Mouse (Mus musculus) bone marrow macrophage, adult 2 months (primary cell): Measurements from ENCODE around the gene Dlk1. TPM values are rescaled to one million over a fixed set of nuclear protein-coding genes. Genes with fewer than 3 reads are reported as not detected.
"Not testable (repeated sequence)": the region's sequence is repeated elsewhere in the genome, so short reads cannot be mapped to it uniquely, and the experiment has no call there.

Experiments
- H3K27ac ChIP-seq: 2 replicates; pipeline ENCODE4 v1.5.1; 2012; ENCODE audit warnings: low read depth, low read length; ENCODE audit not compliant: insufficient read depth
- H3K4me1 ChIP-seq: 2 replicates; pipeline ENCODE4 v1.6.1; 2012; ENCODE audit warnings: low read length; ENCODE audit not compliant: control insufficient read depth, insufficient read depth
- H3K4me3 ChIP-seq: 2 replicates; pipeline ENCODE4 v1.5.1; 2012; ENCODE audit warnings: mild to moderate bottlenecking, low read length, moderate library complexity; ENCODE audit not compliant: insufficient read depth
- CTCF ChIP-seq: IDR thresholded peaks from 2 replicates; pipeline ENCODE4 v1.5.1; 2012; ENCODE audit warnings: low read depth, mild to moderate bottlenecking, low read length, moderate library complexity
- POLR2A ChIP-seq: IDR thresholded peaks from 2 replicates; pipeline ENCODE4 v1.6.1; 2012; ENCODE audit warnings: mild to moderate bottlenecking, low read depth, low read length, borderline replicate concordance
- polyA plus RNA-seq: library from polyadenylated mRNA; stranded (reverse); fragments of >200 nt; gene quantifications from 2 replicates; pipeline ENCODE4 v1.2.4, GENCODE M21; 2012; ENCODE audit not compliant: missing spikeins, insufficient read depth, insufficient read length

Gene Dlk1
- polyA plus RNA-seq, 1 experiment, result not detected

DNA sequence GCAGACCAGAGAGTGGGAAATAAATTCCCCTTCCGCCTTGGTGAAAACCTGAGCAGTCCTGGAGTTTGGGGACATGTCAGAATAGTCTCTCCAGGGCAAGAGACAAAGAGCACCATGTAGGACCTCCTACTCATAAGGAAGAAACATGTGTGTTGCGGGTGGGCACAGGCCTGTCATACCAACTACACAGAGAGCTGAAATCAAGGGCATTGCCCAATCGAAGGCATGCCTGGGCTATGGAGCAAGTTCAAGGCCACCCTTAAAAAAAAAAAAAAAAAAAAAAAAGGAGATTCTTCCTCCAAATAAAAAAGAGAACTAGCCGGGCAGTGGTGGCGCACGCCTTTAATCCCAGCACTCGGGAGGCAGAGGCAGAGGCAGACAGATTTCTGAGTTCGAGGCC lies 17.2 kb downstream of the Dlk1 start:
- H3K27ac ChIP-seq, result no peak overlapping the region
- TF ChIP-seq CTCF (no peak), POLR2A (no peak)
- no peak overlapping the region for H3K4me3 ChIP-seq
- H3K4me1 ChIP-seq, result no peaks in the 10 kb centered on the region

DNA sequence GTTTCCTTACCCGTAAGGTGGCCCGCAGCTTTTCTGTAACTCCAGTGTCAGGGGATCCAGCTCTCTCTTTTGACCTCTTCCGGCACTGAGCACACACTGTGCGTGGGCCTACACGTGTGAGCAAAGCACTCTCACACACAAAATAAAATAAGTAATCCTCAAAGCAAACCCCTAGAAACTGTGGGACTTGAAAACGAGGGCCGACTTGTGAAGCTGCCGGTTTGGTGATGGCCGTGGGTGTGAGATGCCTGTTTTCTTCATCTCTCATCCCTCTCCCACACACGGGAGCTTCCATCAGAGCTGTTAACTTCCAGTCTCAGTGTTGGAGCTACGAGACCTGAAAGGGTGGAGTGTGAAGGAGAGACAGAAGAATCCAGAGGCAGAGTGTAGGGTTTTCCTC lies 20.0 kb downstream of the Dlk1 start:
- H3K27ac ChIP-seq, result no peak overlapping the region
- H3K4me3 ChIP-seq, result no peak overlapping the region
- TF ChIP-seq CTCF (no peak), POLR2A (no peak)
- H3K4me1 ChIP-seq, result no peaks in the 10 kb centered on the region

DNA sequence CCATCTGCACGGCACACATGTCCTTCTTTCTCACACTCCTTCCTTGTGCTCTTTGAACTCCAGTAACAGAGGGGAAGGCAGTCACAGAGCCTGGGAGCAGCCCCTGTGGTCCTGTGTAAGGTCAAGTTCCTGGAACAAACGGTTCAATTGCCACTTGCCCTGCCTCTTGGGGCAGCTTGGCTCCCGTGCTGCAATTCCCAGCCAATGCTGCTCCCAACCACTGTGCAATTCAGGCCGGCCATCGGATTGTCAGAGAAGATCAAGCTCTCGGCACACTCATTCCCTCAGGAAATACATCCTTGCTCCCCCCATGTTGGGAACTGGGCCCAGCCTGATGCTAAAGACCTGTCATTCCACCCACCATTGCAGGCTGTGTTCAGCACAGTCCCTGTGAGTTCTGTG lies 21.0 kb downstream of the Dlk1 start:
- Histone ChIP-seq H3K4me3 (no peak overlapping the region), H3K27ac (no peak overlapping the region), H3K4me1 (no peaks in the 10 kb centered on the region)
- TF ChIP-seq CTCF, result no peak
- TF ChIP-seq POLR2A, result no peak

DNA sequence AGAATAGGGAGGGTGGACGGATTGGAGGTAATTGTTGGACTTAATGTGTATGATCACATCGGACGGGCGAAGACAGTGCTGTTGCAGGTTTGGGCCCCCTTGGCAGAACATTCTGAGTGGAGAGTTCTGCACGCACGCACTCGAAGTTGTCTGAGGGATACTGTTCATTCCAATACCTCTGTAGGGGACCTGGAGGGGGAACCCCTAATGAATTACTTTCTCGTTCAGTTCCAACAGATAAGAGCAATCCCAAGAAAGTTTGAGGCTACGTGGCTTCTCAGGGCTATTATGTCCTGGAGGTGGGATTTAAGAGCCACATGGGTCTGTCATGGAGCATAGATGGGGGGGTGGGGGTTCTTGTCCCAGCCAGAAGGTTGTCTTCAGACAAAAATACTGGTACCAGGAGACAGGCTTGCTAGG lies 21.6 kb downstream of the Dlk1 start:
- no peak overlapping the region for H3K27ac ChIP-seq
- no peaks in the 10 kb centered on the region for H3K4me1 ChIP-seq
- no peak overlapping the region for H3K4me3 ChIP-seq
- TF ChIP-seq CTCF, result no peak
- no peak for TF ChIP-seq POLR2A

DNA sequence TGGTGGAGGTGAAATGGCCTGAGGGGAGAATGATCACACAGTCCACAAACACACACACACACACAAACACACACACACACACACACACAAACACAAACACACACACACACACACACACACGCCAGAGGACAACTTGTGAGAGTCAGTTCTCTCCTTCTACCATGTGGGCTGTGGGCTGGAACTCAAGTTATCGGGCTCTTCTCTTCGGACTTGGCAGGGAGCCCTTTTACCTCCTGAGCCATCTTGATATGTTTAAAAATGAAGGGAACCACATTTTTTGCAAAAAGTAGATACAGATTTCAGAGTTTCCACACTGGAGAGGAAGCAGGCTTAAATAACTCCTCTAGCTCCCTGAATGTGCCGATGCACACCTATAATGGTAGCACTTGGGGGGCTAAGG lies 22.9 kb downstream of the Dlk1 start:
- H3K4me1 ChIP-seq, result no peaks in the 10 kb centered on the region
- no peak overlapping the region for H3K4me3 ChIP-seq
- no peak for TF ChIP-seq CTCF
- no peak for TF ChIP-seq POLR2A
- H3K27ac ChIP-seq, result no peak overlapping the region

DNA sequence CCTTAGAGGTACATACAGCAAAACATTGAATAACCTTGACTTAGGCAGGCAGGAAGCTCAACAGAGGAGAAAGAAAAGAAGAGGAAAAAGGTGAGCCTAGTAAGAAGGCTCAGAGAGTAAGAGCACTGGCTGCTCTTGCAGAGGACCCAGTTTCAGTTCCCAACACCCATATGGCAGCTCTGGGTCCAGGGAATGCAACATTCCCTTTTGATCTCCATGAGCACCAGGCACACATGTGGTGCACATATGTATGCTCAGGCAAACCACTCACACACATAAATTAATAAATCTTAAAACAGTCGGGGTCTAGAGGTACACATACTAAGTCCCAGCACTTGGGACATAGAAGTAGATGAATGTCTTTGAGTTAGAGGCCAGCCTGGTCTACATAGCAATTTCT lies 33.9 kb downstream of the Dlk1 start:
- not testable (repeated sequence) for H3K4me1 ChIP-seq, H3K4me3 ChIP-seq, H3K27ac ChIP-seq

DNA sequence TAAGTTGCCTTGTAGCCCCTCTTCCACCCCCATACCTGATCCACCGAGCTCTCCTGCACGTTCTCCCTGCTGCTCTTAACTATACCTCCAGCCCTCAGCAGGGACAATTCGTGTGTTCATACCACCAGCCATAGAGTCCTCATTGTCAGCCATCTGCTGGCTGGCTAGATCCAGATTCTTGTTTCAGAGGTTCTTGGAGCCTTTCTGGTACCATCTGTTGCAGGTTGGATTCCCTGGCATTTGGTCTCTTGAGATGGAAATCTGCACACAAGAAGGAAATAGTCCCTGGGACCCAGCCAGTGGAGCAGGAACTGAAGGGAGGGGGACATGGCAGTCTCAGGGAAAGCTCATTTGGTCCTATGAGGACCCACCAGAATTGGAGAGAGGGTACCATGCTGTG lies 39.1 kb downstream of the Dlk1 start:
- no peak for TF ChIP-seq CTCF
- no peak for TF ChIP-seq POLR2A
- H3K27ac ChIP-seq, result no peak overlapping the region
- H3K4me3 ChIP-seq, result no peak overlapping the region
- no peaks in the 10 kb centered on the region for H3K4me1 ChIP-seq

DNA sequence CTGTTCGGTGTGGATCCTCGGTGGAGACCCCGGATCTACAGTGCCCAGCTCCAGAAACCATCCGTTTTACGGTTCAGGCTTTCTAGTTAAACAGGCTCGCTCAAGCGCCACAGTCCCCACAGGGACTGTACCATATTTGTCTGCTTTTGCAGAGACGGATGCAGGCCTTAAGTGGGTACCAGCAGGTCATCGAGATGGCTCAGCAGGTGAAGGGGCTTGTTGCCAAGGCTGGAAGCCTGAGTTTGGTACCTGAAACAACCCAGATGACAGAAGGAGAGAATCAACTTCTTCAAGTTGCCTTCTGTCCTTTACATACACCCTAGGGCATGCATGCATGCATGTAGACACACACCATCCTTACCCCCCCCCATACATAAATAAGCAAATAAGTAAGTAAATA lies 40.8 kb downstream of the Dlk1 start:
- no peak overlapping the region for H3K4me3 ChIP-seq
- TF ChIP-seq CTCF (no peak), POLR2A (no peak)
- no peaks in the 10 kb centered on the region for H3K4me1 ChIP-seq
- no peak overlapping the region for H3K27ac ChIP-seq

DNA sequence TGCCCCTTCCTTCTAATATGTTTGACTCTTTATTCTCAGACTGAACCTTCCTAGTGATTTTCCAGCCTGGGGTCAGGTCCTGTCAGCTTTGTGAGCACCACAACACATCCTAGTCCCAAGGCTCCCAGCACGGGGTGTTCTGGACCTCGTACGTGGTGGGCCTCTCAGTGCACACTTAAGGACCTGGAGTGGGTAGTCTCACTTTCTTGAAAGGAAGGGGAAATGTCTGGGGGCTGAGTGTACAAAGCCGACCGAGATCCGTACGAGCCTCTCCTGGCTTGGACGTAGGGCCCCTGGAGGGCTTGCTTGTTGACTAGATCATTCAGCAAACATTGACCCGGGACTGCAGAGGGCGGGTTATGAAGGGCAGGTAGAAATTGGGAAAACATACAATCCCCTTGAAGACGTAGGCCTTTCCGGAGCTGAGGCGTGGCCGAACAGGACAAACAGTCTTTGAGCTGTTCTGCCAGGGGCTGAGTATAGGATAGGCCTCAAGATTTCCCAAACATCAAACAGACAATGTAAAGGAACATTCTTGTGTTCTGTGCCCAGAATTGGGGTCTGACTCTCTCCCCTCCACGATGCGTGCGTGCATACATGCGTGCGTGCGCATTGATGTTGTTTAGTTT lies 42.5 kb downstream of the Dlk1 start:
- Histone ChIP-seq H3K27ac (no peak overlapping the region), H3K4me3 (no peak overlapping the region), H3K4me1 (no peaks in the 10 kb centered on the region)
- TF ChIP-seq CTCF, result no peak
- no peak for TF ChIP-seq POLR2A

DNA sequence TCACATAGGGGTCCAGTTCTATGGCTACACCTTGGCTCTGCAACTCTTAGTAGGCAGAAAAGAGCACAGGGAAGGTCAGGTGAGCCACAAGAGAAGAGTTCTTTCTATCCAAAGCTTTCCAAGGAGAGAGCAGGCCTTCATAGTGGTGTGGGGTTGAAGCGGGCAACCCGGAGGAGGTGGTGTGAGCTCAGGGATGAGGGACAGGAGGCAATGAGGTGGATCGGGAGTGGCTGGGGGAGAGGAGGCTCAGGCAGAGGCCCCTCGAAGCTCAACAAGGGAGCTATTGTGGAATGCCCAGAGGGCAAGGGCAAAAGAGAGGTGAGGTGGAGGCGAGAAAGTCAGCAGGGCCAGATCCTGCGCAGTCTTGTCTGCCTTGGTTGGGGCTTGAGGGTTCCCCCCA lies 43.8 kb downstream of the Dlk1 start:
- Histone ChIP-seq H3K27ac (no peak overlapping the region), H3K4me1 (no peaks in the 10 kb centered on the region), H3K4me3 (no peak overlapping the region)
- TF ChIP-seq POLR2A, result no peak
- no peak for TF ChIP-seq CTCF

DNA sequence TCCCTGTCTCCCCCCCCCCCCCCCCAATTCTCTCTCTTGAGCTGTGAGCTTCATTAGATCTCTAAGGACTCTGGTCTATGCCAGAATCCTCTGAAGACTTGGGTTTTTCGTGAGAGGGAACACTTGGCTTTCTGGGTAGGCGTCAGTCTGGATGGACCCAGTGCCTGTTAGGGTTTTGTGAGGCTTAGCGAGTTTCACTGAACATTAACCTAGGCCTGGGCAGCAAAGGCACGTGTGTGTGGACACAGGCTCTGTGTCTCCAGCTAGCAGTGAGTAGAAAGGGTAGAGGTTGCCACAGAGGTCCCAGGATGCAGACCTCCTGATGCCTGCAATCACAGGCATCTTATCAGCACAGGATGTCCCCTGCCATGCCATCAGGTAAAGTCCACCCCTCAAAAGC lies 48.4 kb downstream of the Dlk1 start:
- no peaks in the 10 kb centered on the region for H3K4me1 ChIP-seq
- no peak overlapping the region for H3K27ac ChIP-seq
- H3K4me3 ChIP-seq, result no peak overlapping the region
- TF ChIP-seq POLR2A (no peak), CTCF (no peak)
